Mouse (Mus musculus): ENCODE data around the gene Brpf1. TPM values are rescaled to one million over a fixed set of nuclear protein-coding genes. Genes with fewer than 3 reads are reported as not detected.

Brpf1 gene
- polyA plus RNA-seq, 1 experiment from 2014 or later = 6.5 TPM

GRCm38 (mm10) chr6:113366639-113367038 is 59.7 kb downstream of the Brpf1 start:
- no peak overlapping the region for H3K27ac ChIP-seq (replicated peaks)
- no peaks in the 10 kb centered on the region for H3K4me1 ChIP-seq (replicated peaks; ENCODE audit: control insufficient read depth, insufficient read depth)
- H3K36me3 ChIP-seq (ENCODE audit: control insufficient read depth, insufficient read depth, low read length) = peaks cover 19% of the 10 kb centered on the region
- no peak overlapping the region for H3K4me2 ChIP-seq (replicated peaks; ENCODE audit: low read depth)
- 96% methylated on average over 6 of the region's 6 CpGs for WGBS
- H3K27me3 ChIP-seq (ENCODE audit: control insufficient read depth, insufficient read depth, low read length) = no peaks in the 10 kb centered on the region
- H3K4me3 ChIP-seq (ENCODE audit: low read depth, low read length) = no peak overlapping the region
- no peak for DNase-seq (ENCODE audit: low spot score)
- no peak for ATAC-seq (ENCODE audit: low FRiP score, low TSS enrichment)
- TF ChIP-seq EP300 (optimal IDR thresholded peaks at IDR 0.05) = no peak
- no peak for TF ChIP-seq CTCF (IDR thresholded peaks at IDR 0.05; ENCODE audit: low read depth)
- H3K9ac ChIP-seq (ENCODE audit: low read length) = no peak overlapping the region
- no peaks in the 10 kb centered on the region for H3K9me3 ChIP-seq (ENCODE audit: control insufficient read depth, low read length)

GRCm38 (mm10) chr6:113367574-113367973 is 60.6 kb downstream of the Brpf1 start:
- ATAC-seq (ENCODE audit: low FRiP score, low TSS enrichment) (no peak), DNase-seq (ENCODE audit: low spot score) (no peak)
- Histone ChIP-seq H3K4me3 (ENCODE audit: low read depth, low read length) (no peak overlapping the region), H3K27me3 (ENCODE audit: control insufficient read depth, insufficient read depth, low read length) (no peaks in the 10 kb centered on the region), H3K4me1 (replicated peaks; ENCODE audit: control insufficient read depth, insufficient read depth) (no peaks in the 10 kb centered on the region), H3K36me3 (ENCODE audit: control insufficient read depth, insufficient read depth, low read length) (peaks cover 24% of the 10 kb centered on the region), H3K27ac (replicated peaks) (no peak overlapping the region), H3K9me3 (ENCODE audit: control insufficient read depth, low read length) (no peaks in the 10 kb centered on the region), H3K9ac (ENCODE audit: low read length) (no peak overlapping the region), H3K4me2 (replicated peaks; ENCODE audit: low read depth) (no peak overlapping the region)
- WGBS = 100% methylated on average over 1 of the region's 1 CpGs
- TF ChIP-seq EP300 (optimal IDR thresholded peaks at IDR 0.05) = no peak
- TF ChIP-seq CTCF (IDR thresholded peaks at IDR 0.05; ENCODE audit: low read depth) = no peak

GRCm38 (mm10) chr6:113368124-113368523 is 61.2 kb downstream of the Brpf1 start:
- H3K27me3 ChIP-seq (ENCODE audit: control insufficient read depth, insufficient read depth, low read length) = no peaks in the 10 kb centered on the region
- TF ChIP-seq CTCF (IDR thresholded peaks at IDR 0.05; ENCODE audit: low read depth) (no peak), EP300 (optimal IDR thresholded peaks at IDR 0.05) (no peak)
- H3K27ac ChIP-seq (replicated peaks) = no peak overlapping the region
- H3K4me2 ChIP-seq (replicated peaks; ENCODE audit: low read depth) = no peak overlapping the region
- H3K36me3 ChIP-seq (ENCODE audit: control insufficient read depth, insufficient read depth, low read length) = peaks cover 24% of the 10 kb centered on the region
- no peaks in the 10 kb centered on the region for H3K9me3 ChIP-seq (ENCODE audit: control insufficient read depth, low read length)
- no peaks in the 10 kb centered on the region for H3K4me1 ChIP-seq (replicated peaks; ENCODE audit: control insufficient read depth, insufficient read depth)
- DNase-seq (ENCODE audit: low spot score) (no peak), ATAC-seq (ENCODE audit: low FRiP score, low TSS enrichment) (no peak)
- no peak overlapping the region for H3K4me3 ChIP-seq (ENCODE audit: low read depth, low read length)
- H3K9ac ChIP-seq (ENCODE audit: low read length) = no peak overlapping the region
- 80% methylated on average over 7 of the region's 7 CpGs for WGBS

GRCm38 (mm10) chr6:113368577-113368976 is 61.6 kb downstream of the Brpf1 start:
- no peaks in the 10 kb centered on the region for H3K27me3 ChIP-seq (ENCODE audit: control insufficient read depth, insufficient read depth, low read length)
- H3K9me3 ChIP-seq (ENCODE audit: control insufficient read depth, low read length) = no peaks in the 10 kb centered on the region
- H3K36me3 ChIP-seq (ENCODE audit: control insufficient read depth, insufficient read depth, low read length) = peaks cover 28% of the 10 kb centered on the region
- no peak overlapping the region for H3K4me3 ChIP-seq (ENCODE audit: low read depth, low read length)
- no peaks in the 10 kb centered on the region for H3K4me1 ChIP-seq (replicated peaks; ENCODE audit: control insufficient read depth, insufficient read depth)
- no peak for TF ChIP-seq CTCF (IDR thresholded peaks at IDR 0.05; ENCODE audit: low read depth)
- TF ChIP-seq EP300 (optimal IDR thresholded peaks at IDR 0.05) = no peak
- no peak overlapping the region for H3K9ac ChIP-seq (ENCODE audit: low read length)
- no peak for DNase-seq (ENCODE audit: low spot score)
- 74% methylated on average over 5 of the region's 5 CpGs for WGBS
- ATAC-seq (ENCODE audit: low FRiP score, low TSS enrichment) = no peak
- no peak overlapping the region for H3K27ac ChIP-seq (replicated peaks)
- no peak overlapping the region for H3K4me2 ChIP-seq (replicated peaks; ENCODE audit: low read depth)

- WGBS = 93% methylated on average over 20 of the region's 20 CpGs
- Histone ChIP-seq H3K9me3 (ENCODE audit: control insufficient read depth, low read length) (no peaks in the 10 kb centered on the region), H3K36me3 (ENCODE audit: control insufficient read depth, insufficient read depth, low read length) (peaks cover 36% of the 10 kb centered on the region), H3K4me2 (replicated peaks; ENCODE audit: low read depth) (no peak overlapping the region), H3K27me3 (ENCODE audit: control insufficient read depth, insufficient read depth, low read length) (no peaks in the 10 kb centered on the region), H3K9ac (ENCODE audit: low read length) (no peak overlapping the region), H3K4me1 (replicated peaks; ENCODE audit: control insufficient read depth, insufficient read depth) (no peaks in the 10 kb centered on the region), H3K27ac (replicated peaks) (no peak overlapping the region), H3K4me3 (ENCODE audit: low read depth, low read length) (no peak overlapping the region)
- no peak for ATAC-seq (ENCODE audit: low FRiP score, low TSS enrichment)
- TF ChIP-seq EP300 (optimal IDR thresholded peaks at IDR 0.05) = no peak
- no peak for TF ChIP-seq CTCF (IDR thresholded peaks at IDR 0.05; ENCODE audit: low read depth)
- DNase-seq (ENCODE audit: low spot score) = no peak
These were observed 63.4 kb downstream of the Brpf1 start for GRCm38 (mm10) chr6:113370194-113370929.

- TF ChIP-seq CTCF (IDR thresholded peaks at IDR 0.05; ENCODE audit: low read depth) (no peak), EP300 (optimal IDR thresholded peaks at IDR 0.05) (no peak)
- ATAC-seq (ENCODE audit: low FRiP score, low TSS enrichment) (no peak), DNase-seq (ENCODE audit: low spot score) (no peak)
- no peaks in the 10 kb centered on the region for H3K27me3 ChIP-seq (ENCODE audit: control insufficient read depth, insufficient read depth, low read length)
- H3K9ac ChIP-seq (ENCODE audit: low read length) = no peak overlapping the region
- H3K4me2 ChIP-seq (replicated peaks; ENCODE audit: low read depth) = no peak overlapping the region
- H3K4me1 ChIP-seq (replicated peaks; ENCODE audit: control insufficient read depth, insufficient read depth) = no peaks in the 10 kb centered on the region
- 86% methylated on average over 4 of the region's 4 CpGs for WGBS
- no peaks in the 10 kb centered on the region for H3K9me3 ChIP-seq (ENCODE audit: control insufficient read depth, low read length)
- H3K4me3 ChIP-seq (ENCODE audit: low read depth, low read length) = no peak overlapping the region
- H3K27ac ChIP-seq (replicated peaks) = no peak overlapping the region
- peaks cover 34% of the 10 kb centered on the region for H3K36me3 ChIP-seq (ENCODE audit: control insufficient read depth, insufficient read depth, low read length)
These were observed 66.6 kb downstream of the Brpf1 start for GRCm38 (mm10) chr6:113373491-113373890.

Other genes with a start within 250 kb of the Brpf1 start
- gene Setd5, start 229.8 kb upstream of the Brpf1 start, polyA plus RNA-seq (2015; fragmentation: Nextera tagmentation; extraction: Ambion mirVana) = 34.6 and 35.9 TPM in 2 replicates
- 0.84 and 0.93 TPM in 2 replicates for gene Lhfpl4, start 111.8 kb upstream of the Brpf1 start, polyA plus RNA-seq (2015; fragmentation: Nextera tagmentation; extraction: Ambion mirVana)
- gene Mtmr14, start 69.3 kb upstream of the Brpf1 start, polyA plus RNA-seq (2015; fragmentation: Nextera tagmentation; extraction: Ambion mirVana) = 20.3 and 20.6 TPM in 2 replicates
- gene Cpne9, start 24.8 kb upstream of the Brpf1 start, polyA plus RNA-seq (2015; fragmentation: Nextera tagmentation; extraction: Ambion mirVana) = 0.11 TPM in 1 of 2 replicates, not detected in the other
- gene Ogg1, start 19.8 kb downstream of the Brpf1 start, polyA plus RNA-seq (2015; fragmentation: Nextera tagmentation; extraction: Ambion mirVana) = 6.8 and 7.8 TPM in 2 replicates
- gene Camk1, start 36.8 kb downstream of the Brpf1 start, polyA plus RNA-seq (2015; fragmentation: Nextera tagmentation; extraction: Ambion mirVana) = 52.7 and 52.9 TPM in 2 replicates
- gene Tada3, start 70.7 kb downstream of the Brpf1 start, polyA plus RNA-seq (2015; fragmentation: Nextera tagmentation; extraction: Ambion mirVana) = 21.3 and 23.8 TPM in 2 replicates
- gene Arpc4, start 71.0 kb downstream of the Brpf1 start, polyA plus RNA-seq (2015; fragmentation: Nextera tagmentation; extraction: Ambion mirVana) = 314 and 317 TPM in 2 replicates
- gene Ttll3, start 82.1 kb downstream of the Brpf1 start, polyA plus RNA-seq (2015; fragmentation: Nextera tagmentation; extraction: Ambion mirVana) = 1.2 TPM in 2 replicates
- gene Rpusd3, start 112.2 kb downstream of the Brpf1 start, polyA plus RNA-seq (2015; fragmentation: Nextera tagmentation; extraction: Ambion mirVana) = 11.8 and 12.9 TPM in 2 replicates
- gene Cidec, start 128.6 kb downstream of the Brpf1 start, polyA plus RNA-seq (2015; fragmentation: Nextera tagmentation; extraction: Ambion mirVana) = 31.0 and 31.2 TPM in 2 replicates
- 69.2 and 69.6 TPM in 2 replicates for gene Jagn1, start 135.4 kb downstream of the Brpf1 start, polyA plus RNA-seq (2015; fragmentation: Nextera tagmentation; extraction: Ambion mirVana)
- gene Il17re, start 151.3 kb downstream of the Brpf1 start, polyA plus RNA-seq (2015; fragmentation: Nextera tagmentation; extraction: Ambion mirVana) = 25.5 and 30.6 TPM in 2 replicates
- 70.1 and 73.6 TPM in 2 replicates for gene Il17rc, start 164.3 kb downstream of the Brpf1 start, polyA plus RNA-seq (2015; fragmentation: Nextera tagmentation; extraction: Ambion mirVana)
- gene Creld1, start 176.2 kb downstream of the Brpf1 start, polyA plus RNA-seq (2015; fragmentation: Nextera tagmentation; extraction: Ambion mirVana) = 11.1 and 12.1 TPM in 2 replicates
- 0.36 and 0.42 TPM in 2 replicates for gene Prrt3, start 194.8 kb downstream of the Brpf1 start, polyA plus RNA-seq (2015; fragmentation: Nextera tagmentation; extraction: Ambion mirVana)
- 78.4 and 78.5 TPM in 2 replicates for gene Emc3, start 224.5 kb downstream of the Brpf1 start, polyA plus RNA-seq (2015; fragmentation: Nextera tagmentation; extraction: Ambion mirVana)
- 1.6 and 1.9 TPM in 2 replicates for gene Fancd2, start 224.5 kb downstream of the Brpf1 start, polyA plus RNA-seq (2015; fragmentation: Nextera tagmentation; extraction: Ambion mirVana)